Mouse (Mus musculus) testis, adult 2 months (tissue): ENCODE data around the gene Cd300a. TPM values are rescaled to one million over a fixed set of nuclear protein-coding genes. Genes with fewer than 3 reads are reported as not detected.
"Not testable (repeated sequence)": the region's sequence is repeated elsewhere in the genome, so short reads cannot be mapped to it uniquely, and the experiment has no call there.

Experiments
- H3K27ac ChIP-seq: fragments of 200-500 bp; 2 replicates; pipeline ENCODE4 v1.5.1; 2012; ENCODE audit warnings: low read depth, low read length; ENCODE audit not compliant: control insufficient read depth, insufficient read depth
- H3K27me3 ChIP-seq: fragments of 200-500 bp; 2 replicates; pipeline ENCODE4 v1.6.1; 2012; ENCODE audit warnings: mild to moderate bottlenecking, low read length, moderate library complexity; ENCODE audit not compliant: control insufficient read depth, insufficient read depth
- H3K36me3 ChIP-seq: fragments of 200-500 bp; 2 replicates; pipeline ENCODE4 v1.6.1; 2012; ENCODE audit warnings: mild to moderate bottlenecking, low read length; ENCODE audit not compliant: control insufficient read depth, insufficient read depth
- H3K4me1 ChIP-seq: fragments of 200-500 bp; 2 replicates; pipeline ENCODE4 v1.6.1; 2012; ENCODE audit warnings: low read length; ENCODE audit not compliant: control insufficient read depth, insufficient read depth
- H3K4me3 ChIP-seq: fragments of 200-500 bp; 2 replicates; pipeline ENCODE4 v1.5.1; 2012; ENCODE audit warnings: low read depth, mild to moderate bottlenecking, low read length, moderate library complexity, mixed read lengths; ENCODE audit not compliant: control insufficient read depth
- CTCF ChIP-seq: fragments of 200-500 bp; IDR thresholded peaks from 2 replicates; pipeline ENCODE4 v1.5.1; 2012; ENCODE audit warnings: low read depth, mild to moderate bottlenecking, inconsistent platforms, low read length, moderate library complexity; ENCODE audit not compliant: control insufficient read depth, insufficient read depth, insufficient replicate concordance
- POLR2A ChIP-seq: fragments of 200-500 bp; IDR thresholded peaks from 2 replicates; pipeline ENCODE4 v1.6.1; 2012; ENCODE audit warnings: low read depth, mild to moderate bottlenecking, inconsistent platforms, low read length, moderate library complexity; ENCODE audit not compliant: control insufficient read depth
- polyA plus RNA-seq: library from polyadenylated mRNA; depleted of rRNA; stranded (reverse); fragments of >200 nt; gene quantifications from 2 replicates; pipeline ENCODE4 v1.2.3, GENCODE M21; 2012

Gene Cd300a
- polyA plus RNA-seq, 1 experiment = 0.17 TPM

GRCm38 (mm10) chr11:114884380-114885100, 5.3 kb upstream of the Cd300a start:
- Histone ChIP-seq H3K27ac (no peak overlapping the region), H3K4me3 (no peak overlapping the region), H3K36me3 (no peaks in the 10 kb centered on the region), H3K4me1 (no peaks in the 10 kb centered on the region), H3K27me3 (no peaks in the 10 kb centered on the region)
- TF ChIP-seq CTCF (no peak), POLR2A (no peak)

GRCm38 (mm10) chr11:114890542-114890941, 701 bp downstream of the Cd300a start:
- peaks cover 5% of the 10 kb centered on the region; the same call in 1 of the 2 replicates for H3K4me1 ChIP-seq
- no peak overlapping the region for H3K4me3 ChIP-seq
- TF ChIP-seq POLR2A (no peak), CTCF (no peak)
- H3K27ac ChIP-seq = no peak overlapping the region
- no peaks in the 10 kb centered on the region for H3K27me3 ChIP-seq
- no peaks in the 10 kb centered on the region for H3K36me3 ChIP-seq

GRCm38 (mm10) chr11:114896085-114896484, 6.2 kb downstream of the Cd300a start:
- Histone ChIP-seq H3K4me3 (no peak overlapping the region), H3K27me3 (no peaks in the 10 kb centered on the region), H3K36me3 (no peaks in the 10 kb centered on the region), H3K27ac (no peak overlapping the region), H3K4me1 (no peaks in the 10 kb centered on the region)
- no peak for TF ChIP-seq POLR2A
- TF ChIP-seq CTCF = no peak

GRCm38 (mm10) chr11:114898026-114898425, 8.2 kb downstream of the Cd300a start:
- no peak overlapping the region for H3K27ac ChIP-seq
- H3K27me3 ChIP-seq = no peaks in the 10 kb centered on the region
- TF ChIP-seq POLR2A (no peak), CTCF (no peak)
- H3K36me3 ChIP-seq = no peaks in the 10 kb centered on the region
- no peak overlapping the region for H3K4me3 ChIP-seq
- H3K4me1 ChIP-seq = no peaks in the 10 kb centered on the region

GRCm38 (mm10) chr11:114903224-114903623, 13.4 kb downstream of the Cd300a start:
- H3K4me3 ChIP-seq = no peak overlapping the region
- no peak overlapping the region for H3K27ac ChIP-seq
- TF ChIP-seq CTCF (no peak), POLR2A (no peak)
- no peaks in the 10 kb centered on the region for H3K36me3 ChIP-seq
- no peaks in the 10 kb centered on the region for H3K27me3 ChIP-seq
- no peaks in the 10 kb centered on the region for H3K4me1 ChIP-seq

- no peak overlapping the region for H3K27ac ChIP-seq
- TF ChIP-seq POLR2A (no peak), CTCF (no peak)
- no peak overlapping the region for H3K4me3 ChIP-seq
- H3K36me3 ChIP-seq = no peaks in the 10 kb centered on the region
- H3K27me3 ChIP-seq = no peaks in the 10 kb centered on the region
- H3K4me1 ChIP-seq = no peaks in the 10 kb centered on the region
Observed at GRCm38 (mm10) chr11:114907567-114907966, 17.7 kb downstream of the Cd300a start.

- TF ChIP-seq POLR2A (no peak), CTCF (no peak)
- no peak overlapping the region for H3K27ac ChIP-seq
Observed at GRCm38 (mm10) chr11:114908086-114908485, 18.2 kb downstream of the Cd300a start.

GRCm38 (mm10) chr11:114909538-114909937, 19.7 kb downstream of the Cd300a start:
- H3K27me3 ChIP-seq = not testable (repeated sequence)

More at GRCm38 (mm10) chr11:114908086-114908485, 18.2 kb downstream of the Cd300a start:
- Histone ChIP-seq H3K4me3 (no peak overlapping the region), H3K36me3 (no peaks in the 10 kb centered on the region), H3K4me1 (no peaks in the 10 kb centered on the region), H3K27me3 (no peaks in the 10 kb centered on the region)

More at GRCm38 (mm10) chr11:114909538-114909937, 19.7 kb downstream of the Cd300a start:
- not testable (repeated sequence) for H3K27ac ChIP-seq, H3K4me3 ChIP-seq, H3K36me3 ChIP-seq, H3K4me1 ChIP-seq
- TF ChIP-seq CTCF = peak; percentile 61; the same call in 1 of the 2 replicates
